Mouse (Mus musculus): ENCODE measurements around the gene Eml6. TPM values are rescaled to one million over a fixed set of nuclear protein-coding genes. Genes with fewer than 3 reads are reported as not detected.
"Not testable (repeated sequence)": the region's sequence is repeated elsewhere in the genome, so short reads cannot be mapped to it uniquely, and the experiment has no call there.

Eml6 gene
- polyA plus RNA-seq, 1 experiment from 2014 or later = 0.84 TPM

DNA sequence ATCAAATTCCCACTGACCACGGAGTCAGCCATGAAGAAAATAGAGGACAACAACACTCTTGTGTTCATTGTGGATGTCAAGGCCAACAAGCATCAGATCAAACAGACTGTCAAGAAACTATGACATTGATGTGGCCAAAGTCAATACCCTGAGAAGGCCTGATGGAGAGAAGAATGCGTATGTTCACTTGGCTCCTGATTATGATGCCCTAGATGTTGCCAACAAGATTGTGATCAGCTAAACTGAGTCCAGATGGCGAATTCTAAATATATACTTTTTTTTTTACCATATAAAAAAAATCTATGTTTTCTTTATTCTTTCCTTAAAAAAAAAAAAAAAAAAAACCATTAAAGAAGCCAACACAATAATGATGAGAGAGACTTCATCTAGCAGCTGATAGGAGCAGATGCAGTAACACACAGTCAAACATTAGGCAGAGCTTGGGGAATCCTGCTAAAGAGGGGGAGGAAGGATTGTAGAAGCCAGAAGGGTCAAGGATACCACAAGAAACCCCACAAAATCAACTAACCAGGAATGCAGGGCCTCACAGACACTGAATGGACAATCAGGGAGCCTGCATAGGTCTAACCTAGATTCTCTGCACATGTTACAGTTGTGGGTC is 185.1 kb downstream of the Eml6 start:
- Histone ChIP-seq H3K4me1 (ENCODE audit: control insufficient read depth in 2 of 2, insufficient read depth in 2 of 2, low read length in 2 of 2) (peaks cover 2 to 11% of the 10 kb centered on the region in 2 experiments; a peak in 2 of 4 replicates), H3K9me3 (ENCODE audit: control insufficient read depth, low read length) (no peaks in the 10 kb centered on the region), H3K27me3 (ENCODE audit: control insufficient read depth, insufficient read depth, low read length) (no peaks in the 10 kb centered on the region), H3K9ac (ENCODE audit: low read length) (no peak overlapping the region), H3K36me3 (ENCODE audit: control insufficient read depth, insufficient read depth, low read length) (no peaks in the 10 kb centered on the region), H3K4me2 (ENCODE audit: low read length) (no peak overlapping the region), H3K4me3 (ENCODE audit: control insufficient read depth in 1 of 2, insufficient read depth in 1 of 2, low read depth in 1 of 2, low read length in 2 of 2) (no peak overlapping the region), H3K27ac (replicated peaks in 1 of 2; ENCODE audit: control insufficient read depth in 1 of 2, insufficient read depth in 1 of 2, low read depth in 2 of 2, low read length in 2 of 2) (peak overlapping the region; percentile 85 to 92)
- 87% methylated on average over 3 of the region's 3 CpGs for WGBS
- ATAC-seq (ENCODE audit: insufficient number of reproducible peaks, insufficient read depth, low FRiP score, low read depth) = no peak

DNA sequence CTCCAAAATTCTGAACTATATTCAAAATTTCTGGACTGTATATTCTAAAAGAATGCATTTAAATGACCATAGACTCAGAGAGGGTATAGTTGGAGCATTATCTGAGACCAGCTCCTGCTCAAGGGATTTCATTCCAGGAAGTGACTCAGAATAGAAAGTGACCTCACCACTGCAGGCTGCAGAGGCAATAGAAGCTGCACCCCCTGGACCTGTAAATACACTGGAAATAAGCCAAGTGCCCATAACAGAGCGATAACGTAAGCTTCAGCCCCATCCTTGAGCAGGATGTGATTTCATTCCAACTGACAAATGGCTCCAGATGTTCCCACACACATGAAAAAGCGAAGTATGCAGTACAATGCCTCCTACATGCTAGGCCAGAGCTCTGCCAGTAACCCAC is 186.1 kb downstream of the Eml6 start:
- H3K4me1 ChIP-seq (ENCODE audit: control insufficient read depth in 2 of 2, insufficient read depth in 2 of 2, low read length in 2 of 2) = peaks cover 2 to 11% of the 10 kb centered on the region in 2 experiments; a peak in 2 of 4 replicates
- WGBS = 3% methylated on average over 3 of the region's 3 CpGs
- H3K9ac ChIP-seq (ENCODE audit: low read length) = no peak overlapping the region
- H3K27me3 ChIP-seq (ENCODE audit: control insufficient read depth, insufficient read depth, low read length) = no peaks in the 10 kb centered on the region
- H3K27ac ChIP-seq (replicated peaks in 1 of 2; ENCODE audit: control insufficient read depth in 1 of 2, insufficient read depth in 1 of 2, low read depth in 2 of 2, low read length in 2 of 2) = peak overlapping the region; percentile 85 to 92
- no peak overlapping the region for H3K4me2 ChIP-seq (ENCODE audit: low read length)
- peak; percentile 97 for ATAC-seq (ENCODE audit: insufficient number of reproducible peaks, insufficient read depth, low FRiP score, low read depth)
- no peak overlapping the region for H3K4me3 ChIP-seq (ENCODE audit: control insufficient read depth in 1 of 2, insufficient read depth in 1 of 2, low read depth in 1 of 2, low read length in 2 of 2)
- H3K9me3 ChIP-seq (ENCODE audit: control insufficient read depth, low read length) = no peaks in the 10 kb centered on the region
- H3K36me3 ChIP-seq (ENCODE audit: control insufficient read depth, insufficient read depth, low read length) = no peaks in the 10 kb centered on the region

DNA sequence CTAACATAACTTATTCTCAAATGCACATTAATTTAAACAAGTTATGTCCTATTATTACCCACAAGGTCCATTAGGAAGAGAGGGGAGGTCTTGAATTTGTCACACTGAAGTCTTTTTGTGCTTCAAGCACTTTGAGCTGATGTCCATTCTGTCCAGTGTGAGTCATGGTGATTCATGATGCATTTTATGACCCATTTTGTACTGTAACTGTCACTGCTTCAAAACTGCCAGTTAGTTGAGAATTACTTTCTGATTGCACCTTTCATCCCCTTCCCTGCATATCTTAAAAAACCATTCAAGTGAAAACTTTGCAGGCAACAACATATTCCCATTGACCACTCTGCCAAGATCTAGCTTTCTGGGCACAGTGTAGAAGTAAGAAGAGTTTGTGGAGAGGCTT is 188.8 kb downstream of the Eml6 start:
- Histone ChIP-seq H3K4me1 (ENCODE audit: control insufficient read depth in 2 of 2, insufficient read depth in 2 of 2, low read length in 2 of 2) (peaks cover 2 to 11% of the 10 kb centered on the region in 2 experiments; a peak in 2 of 4 replicates), H3K9me3 (ENCODE audit: control insufficient read depth, low read length) (no peaks in the 10 kb centered on the region), H3K4me3 (ENCODE audit: control insufficient read depth in 1 of 2, insufficient read depth in 1 of 2, low read depth in 1 of 2, low read length in 2 of 2) (no peak overlapping the region), H3K4me2 (ENCODE audit: low read length) (no peak overlapping the region), H3K27me3 (ENCODE audit: control insufficient read depth, insufficient read depth, low read length) (no peaks in the 10 kb centered on the region), H3K27ac (replicated peaks in 1 of 2; ENCODE audit: control insufficient read depth in 1 of 2, insufficient read depth in 1 of 2, low read depth in 2 of 2, low read length in 2 of 2) (no peak overlapping the region), H3K36me3 (ENCODE audit: control insufficient read depth, insufficient read depth, low read length) (no peaks in the 10 kb centered on the region), H3K9ac (ENCODE audit: low read length) (no peak overlapping the region)
- no peak for ATAC-seq (ENCODE audit: insufficient number of reproducible peaks, insufficient read depth, low FRiP score, low read depth)

DNA sequence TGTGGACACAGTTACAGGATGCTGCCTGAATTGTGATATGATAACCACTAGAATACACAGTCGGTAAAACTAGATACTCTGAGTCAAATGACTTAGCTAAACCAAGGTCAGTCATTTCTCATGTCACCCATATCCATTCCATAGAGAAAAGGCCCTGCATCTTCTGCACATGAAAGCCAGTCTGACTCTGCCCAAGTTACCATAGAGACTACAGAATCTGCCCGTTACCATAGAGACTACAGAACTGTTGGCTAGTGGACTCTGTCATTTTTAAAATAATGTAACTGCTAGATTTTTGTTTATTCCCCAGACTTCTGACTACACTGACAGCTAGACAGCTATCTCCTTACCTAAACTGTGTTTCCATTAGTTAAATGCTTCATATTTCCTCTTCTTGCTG is 198.1 kb downstream of the Eml6 start:
- WGBS = 71% methylated on average over 2 of the region's 2 CpGs
- Histone ChIP-seq H3K36me3 (ENCODE audit: control insufficient read depth, insufficient read depth, low read length) (no peaks in the 10 kb centered on the region), H3K9me3 (ENCODE audit: control insufficient read depth, low read length) (no peaks in the 10 kb centered on the region), H3K9ac (ENCODE audit: low read length) (no peak overlapping the region), H3K27me3 (ENCODE audit: control insufficient read depth, insufficient read depth, low read length) (no peaks in the 10 kb centered on the region), H3K4me2 (ENCODE audit: low read length) (no peak overlapping the region), H3K4me3 (ENCODE audit: control insufficient read depth in 1 of 2, insufficient read depth in 1 of 2, low read depth in 1 of 2, low read length in 2 of 2) (no peak overlapping the region), H3K27ac (replicated peaks in 1 of 2; ENCODE audit: control insufficient read depth in 1 of 2, insufficient read depth in 1 of 2, low read depth in 2 of 2, low read length in 2 of 2) (no peak overlapping the region), H3K4me1 (ENCODE audit: control insufficient read depth in 2 of 2, insufficient read depth in 2 of 2, low read length in 2 of 2) (peaks cover 8 to 21% of the 10 kb centered on the region in 2 experiments)
- no peak for ATAC-seq (ENCODE audit: insufficient number of reproducible peaks, insufficient read depth, low FRiP score, low read depth)

DNA sequence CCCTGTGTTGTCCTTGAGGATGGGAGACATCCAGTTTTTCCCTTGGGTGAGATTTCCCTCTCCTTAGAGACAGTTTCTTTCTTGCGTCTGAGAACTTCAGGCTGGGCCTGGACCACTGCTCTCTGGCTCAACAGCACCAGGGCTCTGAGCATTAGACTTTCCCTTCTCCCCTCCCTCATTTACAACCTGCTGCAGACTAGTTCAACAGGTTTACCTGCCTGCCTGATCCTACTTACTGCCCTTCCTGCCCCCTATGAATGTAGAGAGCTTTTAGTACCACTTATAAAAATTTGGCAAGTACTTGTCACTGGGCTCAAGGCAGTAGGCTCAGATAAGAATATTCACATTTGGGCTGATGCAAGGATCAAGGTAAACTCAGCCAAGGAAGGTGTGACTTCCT is 199.8 kb downstream of the Eml6 start:
- no peaks in the 10 kb centered on the region for H3K27me3 ChIP-seq (ENCODE audit: control insufficient read depth, insufficient read depth, low read length)
- no peak overlapping the region for H3K4me3 ChIP-seq (ENCODE audit: control insufficient read depth in 1 of 2, insufficient read depth in 1 of 2, low read depth in 1 of 2, low read length in 2 of 2)
- H3K36me3 ChIP-seq (ENCODE audit: control insufficient read depth, insufficient read depth, low read length) = no peaks in the 10 kb centered on the region
- no peaks in the 10 kb centered on the region for H3K9me3 ChIP-seq (ENCODE audit: control insufficient read depth, low read length)
- H3K4me1 ChIP-seq (ENCODE audit: control insufficient read depth in 2 of 2, insufficient read depth in 2 of 2, low read length in 2 of 2) = peaks cover 8 to 21% of the 10 kb centered on the region in 2 experiments
- no peak overlapping the region for H3K4me2 ChIP-seq (ENCODE audit: low read length)
- 76% methylated on average over 1 of the region's 1 CpGs for WGBS
- H3K27ac ChIP-seq (replicated peaks in 1 of 2; ENCODE audit: control insufficient read depth in 1 of 2, insufficient read depth in 1 of 2, low read depth in 2 of 2, low read length in 2 of 2) = 0 out of 4 replicates have a peak overlapping the region, but pooled peaks of 1 of the 2 experiments have one; percentile 37
- H3K9ac ChIP-seq (ENCODE audit: low read length) = no peak overlapping the region
- no peak for ATAC-seq (ENCODE audit: insufficient number of reproducible peaks, insufficient read depth, low FRiP score, low read depth)

DNA sequence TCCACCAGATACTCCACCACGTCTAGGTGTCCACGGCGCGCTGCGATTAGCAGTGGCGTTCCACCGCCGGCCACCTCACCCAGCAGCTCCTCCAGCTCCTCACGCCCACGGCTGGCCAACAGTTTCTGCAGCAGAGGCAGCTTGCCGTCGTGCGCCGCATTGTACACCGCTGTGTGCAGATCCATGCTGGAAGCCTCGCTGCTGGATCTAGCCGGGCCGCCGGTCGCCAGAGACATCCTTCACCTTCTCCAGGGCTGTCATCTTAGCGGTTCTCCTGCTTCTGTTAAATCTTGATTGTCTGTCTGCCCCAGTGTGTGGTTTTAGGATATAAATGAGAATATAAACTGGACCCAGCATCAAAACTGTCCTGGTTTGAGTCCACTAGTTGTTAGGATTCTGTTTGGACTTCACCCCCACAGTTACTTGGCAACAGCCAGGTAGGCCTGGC is 200.5 kb downstream of the Eml6 start, which contains the start of gene 4931440F15Rik:
TSS of gene 4931440F15Rik (minus strand) at position 398 of the 448 bp plus-strand sequence.
- not testable (repeated sequence) for H3K36me3 ChIP-seq (ENCODE audit: control insufficient read depth, insufficient read depth, low read length); H3K9me3 ChIP-seq (ENCODE audit: control insufficient read depth, low read length); H3K27me3 ChIP-seq (ENCODE audit: control insufficient read depth, insufficient read depth, low read length); ATAC-seq (ENCODE audit: insufficient number of reproducible peaks, insufficient read depth, low FRiP score, low read depth)
- H3K4me3 ChIP-seq (ENCODE audit: control insufficient read depth in 1 of 2, insufficient read depth in 1 of 2, low read depth in 1 of 2, low read length in 2 of 2) = peak within 1 kb of the TSS; percentile 33 to 34
- peak within 1 kb of the TSS; percentile 31 for H3K9ac ChIP-seq (ENCODE audit: low read length)
- 16% methylated on average over 21 of the region's 21 CpGs for WGBS
- peak within 1 kb of the TSS; percentile 78 for H3K4me2 ChIP-seq (ENCODE audit: low read length)
- peaks cover 8 to 21% of the 10 kb centered on the region in 2 experiments for H3K4me1 ChIP-seq (ENCODE audit: control insufficient read depth in 2 of 2, insufficient read depth in 2 of 2, low read length in 2 of 2)
- peak within 1 kb of the TSS; percentile 37 to 53; a peak in 2 of 4 replicates for H3K27ac ChIP-seq (replicated peaks in 1 of 2; ENCODE audit: control insufficient read depth in 1 of 2, insufficient read depth in 1 of 2, low read depth in 2 of 2, low read length in 2 of 2)

DNA sequence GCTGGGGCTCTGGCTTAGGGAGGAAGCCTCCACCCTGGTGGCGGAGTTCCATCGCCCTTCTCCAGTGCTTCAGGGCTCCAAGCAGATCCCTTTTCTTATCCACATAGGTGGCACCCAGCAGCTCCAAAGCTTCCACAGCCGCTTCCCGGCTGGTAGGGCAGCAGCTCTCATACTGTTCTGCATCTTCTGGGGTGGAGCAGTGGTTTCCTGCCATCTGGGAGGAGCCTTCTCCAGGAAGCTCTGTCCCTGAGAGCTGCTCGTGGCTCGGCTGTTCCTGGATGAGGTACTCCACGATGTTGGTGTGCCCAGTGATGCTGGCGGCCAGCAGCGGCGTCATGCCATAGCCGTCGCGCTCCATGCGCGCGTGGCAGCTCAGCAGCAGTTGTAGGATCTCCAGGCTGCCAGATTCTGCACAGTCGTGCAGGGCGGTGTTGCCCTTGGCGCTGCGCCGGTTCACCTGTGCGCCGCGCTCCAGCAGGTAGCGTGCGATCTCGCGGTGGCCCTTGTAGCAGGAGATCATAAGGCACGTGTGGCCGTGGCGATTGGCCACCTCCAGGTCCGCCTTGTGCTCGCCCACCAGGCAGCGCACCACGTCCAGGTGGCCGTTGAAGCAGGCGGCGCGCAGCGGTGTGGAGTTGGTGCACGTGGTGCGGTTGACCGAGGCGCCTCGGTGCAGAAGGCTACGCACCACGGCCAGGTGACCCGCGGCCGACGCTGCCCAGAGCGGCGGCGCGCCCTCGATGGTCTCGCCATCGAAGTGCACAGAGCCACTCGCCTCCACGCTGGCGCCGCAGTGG is 201.2 kb downstream of the Eml6 start:
- peak; percentile 25; the same call in 1 of the 2 replicates for ATAC-seq (ENCODE audit: insufficient number of reproducible peaks, insufficient read depth, low FRiP score, low read depth)
- H3K9ac ChIP-seq (ENCODE audit: low read length) = peak overlapping the region; percentile 31

More for the DNA sequence above, 201.2 kb downstream of the Eml6 start:
- not testable (repeated sequence) for H3K9me3 ChIP-seq (ENCODE audit: control insufficient read depth, low read length); H3K36me3 ChIP-seq (ENCODE audit: control insufficient read depth, insufficient read depth, low read length); H3K27ac ChIP-seq (replicated peaks in 1 of 2; ENCODE audit: control insufficient read depth in 1 of 2, insufficient read depth in 1 of 2, low read depth in 2 of 2, low read length in 2 of 2); H3K27me3 ChIP-seq (ENCODE audit: control insufficient read depth, insufficient read depth, low read length)
- H3K4me3 ChIP-seq (ENCODE audit: control insufficient read depth in 1 of 2, insufficient read depth in 1 of 2, low read depth in 1 of 2, low read length in 2 of 2) = peak overlapping the region; percentile 33 to 34
- 11% methylated on average over 62 of the region's 62 CpGs for WGBS
- H3K4me2 ChIP-seq (ENCODE audit: low read length) = peak overlapping the region; percentile 78
- peaks cover 8 to 21% of the 10 kb centered on the region in 2 experiments for H3K4me1 ChIP-seq (ENCODE audit: control insufficient read depth in 2 of 2, insufficient read depth in 2 of 2, low read length in 2 of 2)

All from heart, embryonic 14.5 days (tissue).